Mouse (Mus musculus): ENCODE results near the gene Arhgap27.
A peak's percentile ranks its signal among the peaks of the same experiment; 100 is the strongest.

Gene Arhgap27

DNA sequence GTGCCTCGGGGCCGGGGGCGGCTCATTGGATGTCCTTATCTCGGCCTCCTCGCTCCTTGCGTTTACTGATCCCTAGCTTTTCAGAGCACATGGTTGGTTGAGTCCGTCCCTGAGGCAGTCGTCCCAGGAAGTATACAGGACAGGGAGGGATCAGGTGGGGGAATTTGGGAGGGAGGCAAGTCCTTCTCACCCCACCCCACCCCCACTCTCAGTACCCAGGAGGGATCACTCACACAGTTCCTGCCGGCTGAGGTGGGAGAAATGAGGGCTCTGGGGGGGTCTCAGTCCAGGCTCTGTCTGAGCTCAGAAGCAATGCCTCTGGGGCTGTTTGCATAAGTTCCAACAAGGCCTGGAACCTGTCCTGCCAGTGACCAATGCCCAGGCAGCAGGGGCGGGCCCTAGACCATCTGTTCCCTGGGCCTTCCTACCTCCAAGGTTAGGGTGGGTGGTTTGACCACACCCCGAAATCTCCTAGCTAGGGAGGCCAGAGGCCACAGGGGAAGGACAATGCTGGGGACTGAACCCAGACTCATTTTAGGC is 7.4 kb downstream of the Arhgap27 start:
- no peak for DNase-seq (ENCODE audit: extremely low spot score)

DNA sequence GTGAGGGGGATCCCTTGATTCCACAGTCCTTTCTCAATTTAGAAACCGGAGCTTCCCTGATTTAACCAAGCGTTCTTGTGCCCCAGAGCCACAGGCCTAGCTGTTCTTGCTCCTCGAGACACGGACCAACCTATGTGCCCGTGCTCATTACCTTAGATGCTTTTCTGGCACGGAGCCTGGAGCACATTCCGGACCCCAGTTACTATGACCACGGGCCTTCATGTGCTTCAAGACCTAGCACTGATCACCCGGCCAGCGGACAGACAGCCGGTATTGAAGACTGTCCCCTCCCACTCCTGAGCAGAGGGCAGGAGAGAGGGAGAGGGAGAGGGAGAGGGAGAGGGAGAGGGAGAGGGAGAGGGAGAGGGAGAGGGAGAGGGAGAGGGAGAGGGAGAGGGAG is 8.2 kb downstream of the Arhgap27 start:
- no peak for DNase-seq (ENCODE audit: extremely low spot score)

DNA sequence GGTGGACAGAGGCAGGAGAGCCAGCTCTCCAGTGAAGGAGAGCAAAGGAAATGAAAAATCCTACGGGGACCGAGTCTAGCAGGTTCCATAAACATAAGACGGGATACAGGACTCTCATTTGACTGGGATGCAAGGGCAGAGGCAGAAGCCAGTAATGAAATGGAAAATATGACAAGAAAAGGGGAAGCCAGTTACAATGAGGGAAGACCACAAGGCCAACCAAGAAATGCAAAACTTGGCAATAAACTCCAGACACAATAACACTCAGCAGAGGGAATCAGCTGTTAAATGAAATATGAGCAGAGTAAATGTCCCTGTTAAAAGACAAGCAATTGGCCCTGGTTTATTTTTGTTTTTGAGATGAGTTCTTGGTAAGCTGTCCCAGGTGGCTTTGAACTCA is 9.5 kb downstream of the Arhgap27 start:
- DNase-seq (ENCODE audit: extremely low spot score) = no peak

DNA sequence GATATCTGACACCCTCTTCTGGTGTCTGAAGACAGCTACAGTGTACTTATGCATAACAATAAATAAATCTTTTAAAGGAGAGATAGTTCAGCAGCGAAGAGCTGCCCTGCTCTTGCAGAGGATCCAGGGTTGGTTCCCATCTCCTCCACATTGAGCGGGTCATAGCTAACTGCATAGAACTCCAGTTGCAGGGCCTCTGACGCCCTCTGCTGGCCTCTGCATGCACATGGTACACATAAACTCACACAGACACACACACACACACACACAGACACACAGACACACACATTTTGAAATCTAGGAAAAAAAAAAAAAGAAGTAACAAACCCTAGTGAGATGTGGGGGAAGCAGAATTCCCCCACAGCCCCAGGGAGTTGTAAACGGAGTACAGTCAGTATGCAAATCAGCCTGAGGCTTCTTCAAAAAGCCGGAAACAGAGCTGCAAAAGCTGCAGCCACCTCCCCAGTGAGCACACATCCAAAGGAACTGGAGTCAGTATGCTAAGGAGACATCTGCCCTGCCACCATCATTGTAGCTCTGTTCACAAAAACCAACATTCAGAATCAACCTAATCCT is 11.2 kb downstream of the Arhgap27 start:
- no peak for DNase-seq (ENCODE audit: extremely low spot score)

DNA sequence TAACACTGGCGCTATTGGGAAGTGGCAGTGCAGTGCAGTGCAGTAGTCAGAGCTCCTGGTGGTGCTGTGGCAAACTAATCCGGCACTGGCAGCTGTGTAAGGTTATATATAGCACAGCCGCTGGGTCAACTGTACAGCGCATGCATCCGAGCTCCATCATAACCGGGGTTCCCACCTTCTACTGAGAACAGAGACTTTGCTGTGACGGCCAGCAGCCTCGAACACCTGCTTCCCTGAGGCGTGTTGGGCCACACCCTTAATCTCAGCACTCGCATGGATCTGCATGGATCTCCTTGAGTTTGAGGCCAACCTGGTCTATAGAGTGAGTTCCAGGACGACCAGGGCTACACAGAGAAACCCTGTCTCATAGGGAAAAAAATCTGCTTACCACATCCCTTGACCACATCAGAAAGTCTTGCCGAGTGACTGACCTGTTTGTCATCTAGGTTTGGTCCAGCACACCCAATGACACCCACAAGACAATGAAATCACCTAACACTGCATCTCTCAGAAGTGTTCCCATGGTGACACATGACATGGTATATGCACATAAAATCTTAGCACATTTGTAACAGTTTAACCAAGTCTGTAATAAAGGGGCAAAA is 12.7 kb downstream of the Arhgap27 start:
- DNase-seq (ENCODE audit: extremely low spot score) = no peak

DNA sequence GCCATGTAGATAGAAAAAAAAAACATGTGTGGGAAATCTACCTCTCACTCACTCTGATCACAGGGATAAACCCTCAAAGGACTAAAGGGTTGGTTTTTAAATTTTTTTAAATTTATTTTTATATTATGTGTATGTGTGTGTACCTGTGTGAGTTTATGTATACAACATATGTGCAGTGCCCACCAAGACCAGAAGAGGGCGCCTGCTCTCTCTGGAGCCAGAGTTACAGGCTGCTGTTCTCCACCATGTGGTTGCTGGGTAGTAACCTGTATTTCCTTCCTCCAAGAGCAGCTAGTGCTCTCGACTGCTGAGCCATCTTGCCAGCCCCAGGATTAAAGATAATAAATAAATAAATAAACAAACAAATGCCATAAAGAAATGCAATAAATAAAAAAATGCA is 13.8 kb downstream of the Arhgap27 start:
- no peak for DNase-seq (ENCODE audit: extremely low spot score)

DNA sequence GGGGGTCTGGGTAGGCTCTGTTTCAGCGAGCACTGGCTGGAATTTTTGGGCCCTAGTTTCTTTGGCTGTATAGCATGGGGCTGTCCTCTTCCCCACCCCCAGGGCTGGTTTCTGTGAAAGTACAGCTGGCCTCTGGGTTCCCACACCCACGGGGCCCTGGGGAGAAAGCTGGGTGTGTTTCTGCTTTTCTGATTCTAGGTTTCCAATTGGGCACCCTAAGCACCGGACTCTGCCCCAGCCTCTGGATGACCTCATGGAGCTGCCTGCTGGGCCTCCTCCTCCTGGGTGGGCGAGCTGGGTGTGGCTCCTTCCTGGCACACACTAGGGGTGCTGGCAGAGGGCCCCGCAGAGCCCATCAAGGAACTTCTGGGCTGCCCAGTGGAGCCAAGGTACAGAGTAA is 16.8 kb downstream of the Arhgap27 start:
- DNase-seq (ENCODE audit: extremely low spot score) = no peak

DNA sequence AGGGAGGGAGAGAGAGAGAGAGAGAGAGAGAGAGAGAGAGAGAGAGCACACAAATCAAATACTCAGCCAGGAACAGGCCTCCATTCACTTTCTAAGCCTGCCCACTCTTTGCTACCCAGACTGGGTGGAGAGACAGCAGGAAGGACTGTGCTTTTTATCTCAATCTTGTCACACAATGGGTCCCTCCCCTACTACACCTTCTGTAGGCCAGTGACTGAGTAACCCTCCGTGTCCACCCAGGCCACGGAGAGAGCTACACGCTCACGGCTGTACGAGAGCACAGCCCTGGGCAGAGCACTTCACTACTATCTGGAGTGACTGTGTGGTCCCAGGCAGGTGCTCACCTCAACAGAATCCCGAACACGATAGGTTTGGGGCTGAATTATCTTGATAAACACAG is 17.3 kb downstream of the Arhgap27 start:
- no peak for DNase-seq (ENCODE audit: extremely low spot score)

DNA sequence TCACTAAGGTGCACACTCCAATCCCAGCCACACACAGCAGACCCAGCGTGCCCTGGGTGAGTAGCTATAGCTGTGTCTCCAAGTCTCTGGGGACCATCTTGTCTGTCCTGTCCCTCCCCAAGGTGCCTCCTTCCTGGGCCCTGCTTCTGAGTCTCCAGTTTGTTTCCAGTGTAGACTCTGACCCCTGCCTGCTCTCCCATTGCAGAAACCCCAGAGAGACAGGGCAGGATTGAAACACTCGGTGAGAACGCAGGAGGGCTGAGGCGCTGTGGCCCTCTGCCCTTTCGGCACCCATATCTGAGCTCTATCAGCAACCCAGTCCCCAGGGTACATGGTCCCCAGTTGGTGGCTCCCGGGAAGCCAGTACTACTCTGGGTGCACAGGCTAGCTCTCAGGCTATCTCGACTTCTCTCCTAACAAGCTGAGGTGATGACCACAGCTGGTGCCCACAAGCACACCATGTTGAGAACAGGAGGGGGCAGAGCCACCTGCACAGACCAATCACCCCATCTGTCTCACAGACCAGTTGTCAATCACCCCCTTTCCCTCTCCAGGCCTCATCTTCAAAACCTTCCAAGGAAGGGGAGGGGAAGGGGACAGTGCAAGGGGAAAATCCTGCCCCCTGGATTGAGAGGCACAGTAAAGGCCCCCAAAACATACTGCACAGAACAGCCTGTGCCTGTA is 17.9 kb downstream of the Arhgap27 start:
- no peak for DNase-seq (ENCODE audit: extremely low spot score)

DNA sequence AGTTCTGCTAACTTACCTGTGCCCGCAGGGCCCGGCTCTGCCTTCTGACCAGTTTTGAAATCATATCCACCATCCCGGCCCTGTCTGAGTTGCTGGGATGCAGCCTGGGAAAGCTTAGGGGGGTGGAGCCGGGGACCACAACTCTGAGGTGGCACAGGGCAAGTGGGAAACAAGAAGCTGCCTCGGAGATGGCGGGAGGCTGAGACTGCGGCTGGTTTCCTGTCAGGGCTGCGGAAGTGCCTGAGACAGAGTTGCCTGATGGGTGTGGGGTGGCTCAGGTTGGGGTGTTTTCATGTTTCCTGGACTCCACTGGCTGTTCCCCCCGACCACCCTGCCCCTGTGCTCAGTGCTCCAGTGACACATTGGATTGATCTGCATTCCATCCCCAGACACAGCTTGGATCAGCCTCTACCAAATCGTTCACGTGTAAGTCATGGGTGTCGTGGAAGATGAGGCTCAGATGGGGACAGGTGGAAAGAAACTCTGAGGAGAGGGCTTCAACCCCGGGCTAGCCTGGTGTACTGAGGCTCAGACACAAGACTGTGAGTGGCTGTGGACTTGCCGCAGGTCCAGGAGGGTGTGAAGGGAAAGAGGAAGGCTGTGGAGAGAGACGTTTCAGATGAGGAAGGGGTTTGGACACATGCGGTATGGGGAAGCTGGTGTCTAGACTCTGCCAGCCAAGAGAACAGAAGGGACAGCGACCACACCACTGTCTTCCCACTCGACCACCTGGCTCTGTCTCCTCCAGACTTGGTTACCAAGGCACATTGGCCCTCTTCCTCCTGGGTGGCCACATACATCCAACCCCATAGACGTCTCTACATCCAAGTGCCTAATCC is 18.8 kb downstream of the Arhgap27 start:
- no peak for DNase-seq (ENCODE audit: extremely low spot score)

DNA sequence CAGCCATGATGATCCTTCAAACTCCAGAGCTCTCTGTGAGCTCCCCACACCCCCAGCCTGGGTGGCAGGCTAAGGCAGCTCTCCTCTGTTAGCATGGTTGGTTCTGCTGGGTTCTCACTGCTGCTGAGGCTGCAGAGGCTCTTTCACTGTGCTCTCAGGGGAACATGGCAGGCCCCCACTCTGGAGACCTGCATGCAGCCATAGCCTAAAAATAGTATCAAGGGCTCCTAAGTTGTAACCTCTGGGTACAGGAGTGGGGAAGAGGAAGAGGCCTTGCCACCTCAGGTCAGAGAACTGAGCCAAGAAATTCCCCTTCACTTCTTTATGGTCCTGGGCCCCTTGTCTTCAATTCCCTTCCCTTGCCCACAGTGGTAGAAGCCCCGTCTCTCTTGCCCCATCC is 19.6 kb downstream of the Arhgap27 start:
- DNase-seq (ENCODE audit: extremely low spot score) = no peak

DNA sequence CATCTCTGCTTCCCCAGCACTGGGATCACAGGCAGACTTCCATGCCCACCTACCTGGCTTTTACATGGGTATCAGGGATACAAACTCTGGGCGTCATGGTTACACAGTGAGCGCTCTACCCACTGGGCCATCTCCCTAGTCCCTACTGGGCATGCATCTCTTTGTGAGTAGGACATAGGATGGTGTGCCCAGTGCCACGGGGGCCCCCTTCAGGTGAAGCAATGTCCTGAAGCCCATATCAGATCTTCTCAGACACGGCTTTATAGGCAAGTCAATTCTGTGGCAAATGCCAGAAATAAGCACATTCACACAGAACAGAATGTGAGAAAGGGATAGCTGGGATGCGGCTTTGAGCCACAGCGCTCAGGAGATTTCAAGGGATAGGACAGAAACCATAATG is 20.4 kb downstream of the Arhgap27 start:
- DNase-seq (ENCODE audit: extremely low spot score) = no peak

DNA sequence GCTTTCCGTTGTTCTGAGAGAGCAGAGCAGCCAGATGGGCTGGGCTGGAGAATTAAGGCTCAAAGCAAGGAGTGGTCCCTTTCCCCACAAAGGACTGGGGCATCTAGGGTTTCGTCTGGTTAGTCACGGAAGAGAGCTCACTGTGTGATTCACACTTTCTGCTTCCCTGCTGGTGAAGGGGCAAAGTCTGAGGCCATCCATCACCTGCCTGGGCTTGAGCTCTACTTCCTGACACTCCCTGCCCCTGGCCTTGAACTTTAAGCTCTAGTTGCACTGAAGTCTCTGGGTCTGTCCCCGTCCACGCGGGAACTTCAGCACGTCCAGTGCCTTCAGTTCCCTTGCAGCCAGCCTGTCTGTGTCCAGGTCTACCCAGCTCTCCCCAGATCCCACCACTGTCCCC is 22.8 kb downstream of the Arhgap27 start:
- no peak for DNase-seq (ENCODE audit: extremely low spot score)

DNA sequence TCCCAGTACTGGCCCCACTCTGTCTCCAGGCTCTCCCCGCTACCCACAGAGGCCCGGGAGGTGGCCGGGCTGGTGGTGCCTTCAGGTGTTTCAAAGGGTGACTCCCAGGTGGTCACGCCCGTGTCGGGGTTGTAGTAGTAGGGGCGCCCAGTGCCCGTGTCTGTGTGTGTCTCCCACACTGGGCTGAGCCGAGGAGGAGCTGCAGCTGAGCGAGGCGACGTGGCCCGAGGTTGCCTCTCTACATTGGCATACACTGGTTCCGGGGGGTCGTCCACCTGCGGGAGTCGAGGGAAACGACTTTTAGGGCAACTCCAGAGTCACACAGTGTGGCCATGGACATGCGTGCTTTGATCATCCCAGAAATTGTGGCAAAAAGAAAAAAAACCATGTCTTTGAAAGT is 23.4 kb downstream of the Arhgap27 start:
- DNase-seq (ENCODE audit: extremely low spot score) = no peak

DNA sequence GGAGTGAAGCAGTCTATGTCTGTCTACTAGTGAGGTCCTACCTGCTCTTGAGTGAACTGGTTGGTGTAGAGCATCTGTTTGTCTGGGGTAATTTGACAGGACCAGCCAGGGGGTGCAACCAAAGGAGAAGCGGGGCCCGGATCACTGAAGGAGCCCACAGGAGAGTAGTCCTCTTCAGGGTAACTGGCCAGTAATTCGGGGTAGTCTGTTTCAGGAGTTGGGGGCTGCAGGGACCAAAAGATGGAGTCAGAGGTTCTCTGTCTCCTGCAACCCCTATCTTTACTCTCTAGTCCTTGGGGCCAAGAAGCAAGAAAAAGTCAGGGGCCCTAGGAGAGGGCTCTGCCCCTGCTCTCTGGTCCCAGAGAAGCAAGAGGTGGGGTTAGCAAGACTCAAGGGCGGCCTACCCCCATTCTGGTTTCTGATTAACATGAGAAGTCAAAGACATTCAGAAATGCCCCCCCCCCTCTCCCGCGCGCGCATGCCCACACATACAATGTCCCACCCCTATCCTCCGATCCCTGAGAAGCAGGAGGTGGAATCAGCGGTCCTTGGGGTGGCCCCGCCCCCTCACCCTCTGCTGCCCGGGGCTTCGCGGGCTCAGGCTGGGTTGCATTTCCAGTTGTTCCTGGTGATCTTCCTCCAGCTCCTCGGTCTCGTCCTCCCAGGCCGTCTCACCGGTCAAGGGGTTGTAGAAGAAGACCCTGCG is 23.9 kb downstream of the Arhgap27 start:
- DNase-seq (ENCODE audit: extremely low spot score) = no peak

DNA sequence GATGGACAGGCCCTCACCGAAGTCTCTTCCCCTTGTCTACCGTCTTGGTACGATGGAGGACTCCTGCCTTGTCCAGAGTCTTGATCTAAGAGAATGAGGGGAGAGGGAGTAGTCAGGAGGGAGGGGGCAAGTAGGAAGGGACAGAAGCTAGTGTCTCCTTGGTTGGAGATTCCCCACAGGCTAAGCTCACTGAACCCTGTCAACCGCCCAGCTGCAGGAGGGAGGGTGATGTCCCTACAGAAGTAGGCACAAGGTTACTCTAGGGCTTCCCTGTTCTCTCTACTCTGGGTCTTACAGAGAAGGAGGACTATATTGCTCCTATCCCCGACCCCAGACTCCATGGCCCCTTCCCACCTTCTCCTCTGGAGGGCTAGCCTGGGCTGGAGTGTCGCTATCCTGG is 24.8 kb downstream of the Arhgap27 start:
- no peak for DNase-seq (ENCODE audit: extremely low spot score)

DNA sequence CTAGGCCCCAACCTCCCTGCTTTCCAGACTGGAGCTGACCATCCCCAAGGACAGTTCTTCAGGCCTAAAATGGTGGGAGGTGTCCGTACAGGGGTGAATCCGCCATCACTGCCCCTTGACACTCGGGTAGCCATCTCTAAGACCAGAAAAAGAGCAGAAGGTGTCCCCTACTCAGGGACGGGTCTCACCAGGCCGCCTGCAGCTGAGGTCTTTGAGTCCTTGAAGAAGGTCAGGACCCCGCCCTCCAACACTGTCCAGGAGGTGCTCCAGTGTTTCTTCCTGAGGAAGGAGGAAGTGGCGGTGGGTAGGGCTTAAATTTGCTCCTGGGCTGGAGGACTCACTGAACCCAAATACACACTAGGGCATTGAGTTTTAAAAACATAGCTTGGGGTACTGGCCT is 25.4 kb downstream of the Arhgap27 start:
- DNase-seq (ENCODE audit: extremely low spot score) = no peak

DNA sequence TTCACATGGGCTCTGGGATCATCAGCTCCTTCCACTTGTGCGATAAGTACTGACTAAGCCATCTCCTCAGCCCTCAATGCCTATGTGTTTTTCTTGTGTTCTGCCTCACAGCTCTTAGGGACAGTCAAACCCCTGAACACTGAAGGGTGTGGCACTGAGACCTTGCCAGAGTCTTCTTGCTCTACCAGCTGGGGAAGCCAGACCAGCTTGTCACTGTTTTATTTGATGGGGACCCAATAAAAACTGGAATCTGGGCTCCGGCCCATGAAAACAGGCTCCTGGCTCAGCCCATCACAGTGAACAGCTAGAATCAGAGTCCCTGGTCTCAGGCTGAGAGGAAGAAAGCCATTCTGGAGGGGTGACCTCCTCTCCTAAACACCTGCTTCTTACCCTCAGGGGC is 26.3 kb downstream of the Arhgap27 start:
- DNase-seq (ENCODE audit: extremely low spot score) = no peak

DNA sequence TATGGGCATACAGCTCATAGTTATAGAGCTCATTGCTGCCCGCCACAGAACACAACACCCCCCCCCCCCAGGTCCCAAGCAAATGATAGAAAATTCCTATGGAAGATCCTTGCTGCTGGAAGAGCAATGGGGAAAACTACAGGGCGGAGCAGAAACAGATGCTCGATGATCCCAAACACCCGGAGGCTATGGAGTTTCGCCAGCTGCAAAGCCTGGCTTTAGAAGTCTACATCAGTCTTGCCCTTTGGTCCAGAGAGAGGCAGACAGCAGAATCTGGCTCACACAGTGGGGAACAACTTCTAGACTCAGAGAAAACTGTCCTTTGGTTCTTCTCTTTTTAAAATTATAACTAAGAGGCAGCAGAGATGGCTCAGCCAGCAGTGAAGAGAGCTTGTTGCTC is 27.9 kb downstream of the Arhgap27 start:
- no peak for DNase-seq (ENCODE audit: extremely low spot score)

DNA sequence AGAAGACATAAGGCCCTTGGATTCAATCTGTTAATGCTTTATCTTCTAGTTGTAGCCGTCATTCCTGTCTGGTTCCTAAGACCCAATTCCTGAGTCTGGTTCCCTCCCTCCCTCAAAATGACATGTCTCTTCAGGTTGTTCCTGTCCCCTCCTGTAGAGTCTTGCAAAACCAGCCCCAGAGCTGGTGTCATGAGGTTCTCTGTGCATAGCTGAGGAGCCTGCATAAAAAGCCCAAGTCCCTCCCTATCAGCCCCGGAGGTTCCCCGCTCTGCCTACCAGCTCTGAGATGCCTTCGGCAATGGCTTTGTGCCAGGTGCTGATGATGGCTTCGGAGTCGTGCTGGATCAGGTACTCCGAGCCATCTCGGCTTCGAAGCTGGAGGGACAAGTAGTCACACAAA is 28.6 kb downstream of the Arhgap27 start:
- no peak for DNase-seq (ENCODE audit: extremely low spot score)

DNA sequence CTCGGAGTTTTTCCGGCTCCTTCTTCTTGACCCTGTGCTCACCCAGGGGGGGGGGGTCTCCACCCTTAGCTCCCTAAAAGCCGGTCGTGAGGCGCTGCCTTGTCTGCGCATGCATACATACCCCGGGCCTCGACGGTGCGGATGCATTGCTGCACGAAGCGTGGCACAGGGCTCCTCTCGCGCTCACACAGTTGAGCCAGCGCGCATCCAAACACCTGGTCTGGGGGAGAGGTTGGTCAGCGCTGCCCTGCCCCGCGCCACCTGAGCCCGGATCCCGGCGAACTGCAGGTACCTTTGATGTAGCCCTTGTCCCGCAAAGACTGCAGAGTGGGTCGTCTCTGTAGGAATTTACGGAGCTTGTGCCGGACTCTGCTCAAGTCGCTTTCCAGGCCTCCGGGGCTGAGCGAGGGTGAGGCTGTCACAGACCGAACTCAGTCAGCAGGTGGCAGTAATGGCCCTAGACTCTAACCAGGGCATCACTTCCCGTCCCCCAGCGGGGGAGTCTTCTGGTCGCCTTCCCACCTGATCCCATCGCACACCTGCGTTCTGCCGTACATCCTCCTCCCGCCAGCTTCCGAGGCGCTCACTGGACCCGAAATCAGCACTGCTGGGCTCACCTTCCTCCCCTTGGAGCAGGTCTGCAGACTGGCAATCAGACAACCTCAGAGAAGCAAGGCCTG is 29.6 kb downstream of the Arhgap27 start:
- peak; percentile 66 for DNase-seq (ENCODE audit: extremely low spot score)
